21 mouse cellular contexts compared by ENCODE assay signal in genomic region chr9:68115151-68115690, GRCm38 (mm10).
DNase-seq lines count a peak whose midpoint lies in the region; ATAC-seq lines count a peak whose summit lies in the region.
"Had no signal": no experiment of that assay in that cellular context is flagged by ENCODE, and none has a peak within 500 bp of the region (broad histone marks: within the 10 kb centered on the region; RNA-seq: fewer than 3 reads in every experiment).

No protein-coding gene starts in this region.

- no peak overlapping the region for H3K27ac ChIP-seq in heart, embryonic 12.5 days (ENCODE audit: poor library complexity, severe bottlenecking)
- H3K27ac ChIP-seq in forebrain, embryonic 16.5 days (ENCODE audit: low read length), result no peak overlapping the region
- H3K27ac ChIP-seq: embryonic facial prominence, embryonic 12.5 days; embryonic facial prominence, embryonic 15.5 days; heart, adult 2 months; heart, embryonic 10.5 days; hindbrain, embryonic 12.5 days; hindbrain, embryonic 15.5 days had no signal

- H3K36me3 ChIP-seq in heart, embryonic 12.5 days, result no peaks in the 10 kb centered on the region
- H3K36me3 ChIP-seq in forebrain, embryonic 16.5 days (ENCODE audit: control insufficient read depth, insufficient read depth), result no peaks in the 10 kb centered on the region
- H3K36me3 ChIP-seq: embryonic facial prominence, embryonic 12.5 days; embryonic facial prominence, embryonic 15.5 days; G1E; heart, embryonic 10.5 days; hindbrain, embryonic 12.5 days; hindbrain, embryonic 15.5 days had no signal

- ATAC-seq in heart, embryonic 12.5 days (ENCODE audit: insufficient number of reproducible peaks, low FRiP score), result no peak
- ATAC-seq in forebrain, embryonic 16.5 days, result no peak
- ATAC-seq: forebrain, embryonic 14.5 days; Patski had no signal

- intact Hi-C loops in left cerebral cortex, postnatal 36 days (cut with DNase I), result no loop called here
- intact Hi-C loops in left cerebral cortex, postnatal 10 days (cut with DNase I), result no loop called here

- no peaks in the 10 kb centered on the region for H3K27me3 ChIP-seq in heart, embryonic 12.5 days (replicated peaks)
- H3K27me3 ChIP-seq in forebrain, embryonic 16.5 days (replicated peaks; ENCODE audit: control insufficient read depth, insufficient read depth, low read length), result no peaks in the 10 kb centered on the region
- H3K27me3 ChIP-seq: embryonic facial prominence, embryonic 12.5 days; embryonic facial prominence, embryonic 15.5 days; hindbrain, embryonic 12.5 days; hindbrain, embryonic 15.5 days had no signal

- H3K9me3 ChIP-seq in heart, embryonic 12.5 days (replicated peaks), result no peaks in the 10 kb centered on the region
- H3K9me3 ChIP-seq in forebrain, embryonic 16.5 days (ENCODE audit: control insufficient read depth, low read length), result no peaks in the 10 kb centered on the region
- H3K9me3 ChIP-seq: embryonic facial prominence, embryonic 12.5 days; embryonic facial prominence, embryonic 15.5 days; G1E; heart, embryonic 10.5 days; hindbrain, embryonic 12.5 days; hindbrain, embryonic 15.5 days had no signal

- H3K9ac ChIP-seq in heart, embryonic 12.5 days, result no peak overlapping the region
- H3K9ac ChIP-seq in forebrain, embryonic 16.5 days (replicated peaks; ENCODE audit: low read depth, low read length), result no peak overlapping the region
- H3K9ac ChIP-seq: embryonic facial prominence, embryonic 12.5 days; embryonic facial prominence, embryonic 15.5 days; hindbrain, embryonic 12.5 days; hindbrain, embryonic 15.5 days had no signal

- H3K4me3 ChIP-seq in heart, embryonic 12.5 days, result no peak overlapping the region
- H3K4me3 ChIP-seq in forebrain, embryonic 16.5 days (replicated peaks; ENCODE audit: low read length), result no peak overlapping the region
- H3K4me3 ChIP-seq: embryonic facial prominence, embryonic 12.5 days; embryonic facial prominence, embryonic 15.5 days; heart, adult 2 months; heart, embryonic 10.5 days; hindbrain, embryonic 12.5 days; hindbrain, embryonic 15.5 days had no signal

- no peaks in the 10 kb centered on the region for H3K4me1 ChIP-seq in heart, embryonic 12.5 days (replicated peaks)
- peaks cover 4% of the 10 kb centered on the region for H3K4me1 ChIP-seq in forebrain, embryonic 16.5 days (replicated peaks; ENCODE audit: control insufficient read depth, insufficient read depth, low read length)
- H3K4me1 ChIP-seq: embryonic facial prominence, embryonic 12.5 days; embryonic facial prominence, embryonic 15.5 days; heart, embryonic 10.5 days; hindbrain, embryonic 12.5 days; hindbrain, embryonic 15.5 days had no signal

- no peak overlapping the region for H3K4me2 ChIP-seq in heart, embryonic 12.5 days
- no peak overlapping the region for H3K4me2 ChIP-seq in forebrain, embryonic 16.5 days (ENCODE audit: low read length)
- H3K4me2 ChIP-seq: embryonic facial prominence, embryonic 12.5 days; embryonic facial prominence, embryonic 15.5 days; hindbrain, embryonic 12.5 days; hindbrain, embryonic 15.5 days had no signal

- WGBS in heart, embryonic 12.5 days, result 82% methylated on average over 10 of the region's 10 CpGs
- WGBS in forebrain, embryonic 16.5 days, result 80% methylated on average over 10 of the region's 10 CpGs

- peak; percentile 70 for DNase-seq in heart, adult 11 months
- DNase-seq in left cerebral cortex, postnatal 36 days (ENCODE audit: low spot score in 2 of 2), result peak; percentile 22 to 23
- no peak for DNase-seq in left cerebral cortex, postnatal 10 days (ENCODE audit: extremely low spot score in 1 of 2, low spot score in 2 of 2)
- DNase-seq in right cerebral cortex, postnatal 25 days, result peak; percentile 7
- DNase-seq in right cerebral cortex, postnatal 14 days, result no peak
- DNase-seq: adrenal gland, postnatal 10 days; adrenal gland, postnatal 36 days; B cell, adult 2 months; cerebellum, adult 11 months; gastrocnemius, postnatal 25 days; heart, adult 2 months had no signal

Comparison
In these comparisons a context has a peak if more than half of its experiments do, and no peak if none do; other contexts are left out.
1. DNase-seq: peak in heart, adult 11 months (single experiment), left cerebral cortex, postnatal 36 days (2 of 2) and right cerebral cortex, postnatal 25 days (single experiment); none in left cerebral cortex, postnatal 10 days (0 of 2) and right cerebral cortex, postnatal 14 days (single experiment).